Mouse (Mus musculus) liver, postnatal 0 days (tissue): ENCODE measurements around the gene Serpina6. TPM values are rescaled to one million over a fixed set of nuclear protein-coding genes. Genes with fewer than 3 reads are reported as not detected.
"Not testable (repeated sequence)": the region's sequence is repeated elsewhere in the genome, so short reads cannot be mapped to it uniquely, and the experiment has no call there.

Experiments
- ATAC-seq: fragments of 200-750 bp; cut with Nextera tagmentation; 2 replicates; pipeline ENCODE4 v1.8.0; 2017; ENCODE audit warnings: mild to moderate bottlenecking, moderate library complexity
- DNase-seq: peaks from one replicate; pipeline ENCODE4 v3.0.0-alpha.2; 2016
- H3K27ac ChIP-seq: fragments of 300-500 bp; sonication (generic); 2 replicates; pipeline ENCODE4 v1.5.1; 2014; ENCODE audit warnings: antibody characterized with exemption, moderate library complexity, mild to moderate bottlenecking, low read depth
- H3K27me3 ChIP-seq: fragments of 300-500 bp; sonication (generic); 2 replicates; pipeline ENCODE4 v1.6.1; 2014; ENCODE audit warnings: low read length, control low read depth, mixed read lengths; ENCODE audit not compliant: insufficient read depth
- H3K36me3 ChIP-seq: fragments of 300-500 bp; sonication (generic); replicated peaks from 2 replicates; pipeline ENCODE4 v1.6.1; 2014; ENCODE audit warnings: mild to moderate bottlenecking, control low read depth, low read length, moderate library complexity, mixed read lengths; ENCODE audit not compliant: insufficient read depth
- H3K4me1 ChIP-seq: fragments of 300-500 bp; sonication (generic); 2 replicates; pipeline ENCODE4 v1.6.1; 2014; ENCODE audit warnings: antibody characterized with exemption, mild to moderate bottlenecking, control low read depth; ENCODE audit not compliant: insufficient read depth
- H3K4me2 ChIP-seq: fragments of 300-500 bp; sonication (generic); 2 replicates; pipeline ENCODE4 v1.6.1; 2014; ENCODE audit warnings: low read depth, mild to moderate bottlenecking, low read length, moderate library complexity, mixed read lengths
- H3K4me3 ChIP-seq: fragments of 300-500 bp; sonication (generic); 2 replicates; pipeline ENCODE4 v1.5.1; 2014; ENCODE audit warnings: low read depth, low read length
- H3K9ac ChIP-seq: fragments of 300-500 bp; sonication (generic); replicated peaks from 2 replicates; pipeline ENCODE4 v1.6.1; 2014; ENCODE audit warnings: mild to moderate bottlenecking, moderate library complexity
- H3K9me3 ChIP-seq: fragments of 300-500 bp; sonication (generic); 2 replicates; pipeline ENCODE4 v1.6.1; 2016; ENCODE audit warnings: mild to moderate bottlenecking, control low read depth, low read length, mixed read lengths
- CTCF ChIP-seq: sonication (generic); IDR thresholded peaks from 2 replicates; pipeline ENCODE4 v1.5.1; 2016; ENCODE audit warnings: antibody characterized with exemption, low read depth
- EP300 ChIP-seq: IDR thresholded peaks from 2 replicates; pipeline ENCODE4 v1.6.1; 2016; ENCODE audit warnings: antibody characterized with exemption, low read depth, mild to moderate bottlenecking
- WGBS: fragments of 180-500 bp; shearing (Covaris S2); extraction: QIAGEN DNeasy Blood & Tissue Kit; methylation state at CpG from one replicate; pipeline ENCODE4 v1.1.7; 2014; ENCODE audit not compliant: insufficient replicate concordance; 5-methylcytosine and 5-hydroxymethylcytosine counted together
- polyA plus RNA-seq: library from polyadenylated mRNA; unstranded; fragments of >200 nt; fragmentation: Nextera tagmentation; extraction: Ambion mirVana; gene quantifications from 2 replicates; pipeline ENCODE4 v1.2.1, GENCODE M21; 2015

Serpina6 gene
- polyA plus RNA-seq, 1 experiment from 2014 or later = 5.8 TPM

- ATAC-seq (no peak), DNase-seq (no peak)
- Histone ChIP-seq H3K4me2 (no peak within 1 kb of the TSS), H3K9ac (no peak within 1 kb of the TSS), H3K27ac (no peak within 1 kb of the TSS), H3K36me3 (no peaks in the 10 kb centered on the region), H3K4me3 (no peak within 1 kb of the TSS), H3K9me3 (no peaks in the 10 kb centered on the region), H3K4me1 (peaks cover 13% of the 10 kb centered on the region), H3K27me3 (no peaks in the 10 kb centered on the region)
- WGBS = 79% methylated on average over 1 of the region's 1 CpGs
- TF ChIP-seq CTCF (no peak), EP300 (no peak)
Observed at GRCm38 (mm10) chr12:103676039-103676438, 19.0 kb upstream of the Serpina6 start, which contains the start of gene Serpina16. Serpina16 (minus strand) TSS chr12:103676139.

- Histone ChIP-seq H3K9ac (no peak overlapping the region), H3K4me3 (no peak overlapping the region), H3K27ac (no peak overlapping the region), H3K27me3 (no peaks in the 10 kb centered on the region), H3K9me3 (no peaks in the 10 kb centered on the region), H3K4me2 (no peak overlapping the region), H3K36me3 (no peaks in the 10 kb centered on the region), H3K4me1 (peaks cover 6% of the 10 kb centered on the region)
- no peak for DNase-seq
- 45% methylated on average over 2 of the region's 2 CpGs for WGBS
- TF ChIP-seq CTCF = no peak
- TF ChIP-seq EP300 = no peak
- ATAC-seq = no peak
Observed at GRCm38 (mm10) chr12:103673179-103673578, 16.2 kb upstream of the Serpina6 start.

- ATAC-seq (no peak), DNase-seq (no peak)
- H3K9ac ChIP-seq = no peak overlapping the region
- H3K27ac ChIP-seq = no peak overlapping the region
- H3K36me3 ChIP-seq = no peaks in the 10 kb centered on the region
- H3K4me3 ChIP-seq = no peak overlapping the region
- no peak overlapping the region for H3K4me2 ChIP-seq
- no peaks in the 10 kb centered on the region for H3K4me1 ChIP-seq
- H3K9me3 ChIP-seq = no peaks in the 10 kb centered on the region
- H3K27me3 ChIP-seq = no peaks in the 10 kb centered on the region
- WGBS = 55% methylated on average over 3 of the region's 3 CpGs
- TF ChIP-seq CTCF (no peak), EP300 (no peak)
Observed at GRCm38 (mm10) chr12:103671483-103671882, 14.5 kb upstream of the Serpina6 start.

- ATAC-seq (no peak), DNase-seq (no peak)
- Histone ChIP-seq H3K9me3 (0 out of 2 replicates have a peak, but pooled peaks cover 3% of the 10 kb centered on the region), H3K9ac (no peak overlapping the region), H3K36me3 (no peaks in the 10 kb centered on the region), H3K27me3 (no peaks in the 10 kb centered on the region), H3K27ac (no peak overlapping the region), H3K4me2 (no peak overlapping the region), H3K4me3 (no peak overlapping the region), H3K4me1 (no peaks in the 10 kb centered on the region)
- 36% methylated on average over 2 of the region's 2 CpGs for WGBS
- TF ChIP-seq CTCF (no peak), EP300 (no peak)
Observed at GRCm38 (mm10) chr12:103670964-103671363, 14.0 kb upstream of the Serpina6 start.

GRCm38 (mm10) chr12:103670344-103670743 is 13.3 kb upstream of the Serpina6 start:
- DNase-seq = no peak
- Histone ChIP-seq H3K4me1 (no peaks in the 10 kb centered on the region), H3K4me2 (no peak overlapping the region), H3K27ac (no peak overlapping the region), H3K27me3 (no peaks in the 10 kb centered on the region), H3K4me3 (no peak overlapping the region), H3K9ac (no peak overlapping the region), H3K36me3 (no peaks in the 10 kb centered on the region), H3K9me3 (0 out of 2 replicates have a peak, but pooled peaks cover 3% of the 10 kb centered on the region)
- TF ChIP-seq EP300 = no peak
- no peak for TF ChIP-seq CTCF
- WGBS = 72% methylated on average over 5 of the region's 5 CpGs
- ATAC-seq = no peak

- H3K4me2 ChIP-seq = no peak overlapping the region
- 71% methylated on average over 3 of the region's 3 CpGs for WGBS
- no peak for DNase-seq
- no peaks in the 10 kb centered on the region for H3K27me3 ChIP-seq
- no peaks in the 10 kb centered on the region for H3K36me3 ChIP-seq
- 0 out of 2 replicates have a peak, but pooled peaks cover 3% of the 10 kb centered on the region for H3K9me3 ChIP-seq
- H3K4me1 ChIP-seq = 0 out of 2 replicates have a peak, but pooled peaks cover 1% of the 10 kb centered on the region
- no peak overlapping the region for H3K4me3 ChIP-seq
- no peak for ATAC-seq
- TF ChIP-seq EP300 (no peak), CTCF (no peak)
- H3K9ac ChIP-seq = no peak overlapping the region
- H3K27ac ChIP-seq = no peak overlapping the region
Observed at GRCm38 (mm10) chr12:103665286-103665685, 8.3 kb upstream of the Serpina6 start.

GRCm38 (mm10) chr12:103662053-103662452 is 5.0 kb upstream of the Serpina6 start:
- not testable (repeated sequence) for H3K9me3 ChIP-seq
- peak; percentile 86 for ATAC-seq

More at GRCm38 (mm10) chr12:103662053-103662452, 5.0 kb upstream of the Serpina6 start:
- DNase-seq, H3K4me2 ChIP-seq, H3K4me1 ChIP-seq, H3K27ac ChIP-seq, H3K27me3 ChIP-seq, H3K9ac ChIP-seq, H3K36me3 ChIP-seq, H3K4me3 ChIP-seq: not testable (repeated sequence)
